Mouse (Mus musculus) liver, postnatal 0 days (tissue): Measurements from ENCODE around the gene Syde2. TPM values are rescaled to one million over a fixed set of nuclear protein-coding genes. Genes with fewer than 3 reads are reported as not detected.

Source experiments
- ATAC-seq: fragments of 200-750 bp; cut with Nextera tagmentation; 2 replicates; pipeline ENCODE4 v1.8.0; 2017; ENCODE audit warnings: mild to moderate bottlenecking, moderate library complexity
- DNase-seq: peaks from one replicate; pipeline ENCODE4 v3.0.0-alpha.2; 2016
- H3K27ac ChIP-seq: fragments of 300-500 bp; sonication (generic); 2 replicates; pipeline ENCODE4 v1.5.1; 2014; ENCODE audit warnings: antibody characterized with exemption, moderate library complexity, mild to moderate bottlenecking, low read depth
- H3K27me3 ChIP-seq: fragments of 300-500 bp; sonication (generic); 2 replicates; pipeline ENCODE4 v1.6.1; 2014; ENCODE audit warnings: low read length, control low read depth, mixed read lengths; ENCODE audit not compliant: insufficient read depth
- H3K36me3 ChIP-seq: fragments of 300-500 bp; sonication (generic); replicated peaks from 2 replicates; pipeline ENCODE4 v1.6.1; 2014; ENCODE audit warnings: mild to moderate bottlenecking, control low read depth, low read length, moderate library complexity, mixed read lengths; ENCODE audit not compliant: insufficient read depth
- H3K4me1 ChIP-seq: fragments of 300-500 bp; sonication (generic); 2 replicates; pipeline ENCODE4 v1.6.1; 2014; ENCODE audit warnings: antibody characterized with exemption, mild to moderate bottlenecking, control low read depth; ENCODE audit not compliant: insufficient read depth
- H3K4me2 ChIP-seq: fragments of 300-500 bp; sonication (generic); 2 replicates; pipeline ENCODE4 v1.6.1; 2014; ENCODE audit warnings: low read depth, mild to moderate bottlenecking, low read length, moderate library complexity, mixed read lengths
- H3K4me3 ChIP-seq: fragments of 300-500 bp; sonication (generic); 2 replicates; pipeline ENCODE4 v1.5.1; 2014; ENCODE audit warnings: low read depth, low read length
- H3K9ac ChIP-seq: fragments of 300-500 bp; sonication (generic); replicated peaks from 2 replicates; pipeline ENCODE4 v1.6.1; 2014; ENCODE audit warnings: mild to moderate bottlenecking, moderate library complexity
- H3K9me3 ChIP-seq: fragments of 300-500 bp; sonication (generic); 2 replicates; pipeline ENCODE4 v1.6.1; 2016; ENCODE audit warnings: mild to moderate bottlenecking, control low read depth, low read length, mixed read lengths
- EP300 ChIP-seq: IDR thresholded peaks from 2 replicates; pipeline ENCODE4 v1.6.1; 2016; ENCODE audit warnings: antibody characterized with exemption, low read depth, mild to moderate bottlenecking
- WGBS: fragments of 180-500 bp; shearing (Covaris S2); extraction: QIAGEN DNeasy Blood & Tissue Kit; methylation state at CpG from one replicate; pipeline ENCODE4 v1.1.7; 2014; ENCODE audit not compliant: insufficient replicate concordance; 5-methylcytosine and 5-hydroxymethylcytosine counted together
- polyA plus RNA-seq: library from polyadenylated mRNA; unstranded; fragments of >200 nt; fragmentation: Nextera tagmentation; extraction: Ambion mirVana; gene quantifications from 2 replicates; pipeline ENCODE4 v1.2.1, GENCODE M21; 2015

The Syde2 gene
- polyA plus RNA-seq, 1 experiment from 2014 or later, result 0.47 TPM

- H3K9ac ChIP-seq, result no peak overlapping the region
- no peak overlapping the region for H3K4me3 ChIP-seq
- no peak for DNase-seq
- H3K4me1 ChIP-seq, result no peaks in the 10 kb centered on the region
- no peak for ATAC-seq
- H3K36me3 ChIP-seq, result no peaks in the 10 kb centered on the region
- H3K4me2 ChIP-seq, result no peak overlapping the region
- H3K27ac ChIP-seq, result no peak overlapping the region
- TF ChIP-seq EP300, result no peak
- WGBS, result 66% methylated on average over 4 of the region's 4 CpGs
- no peaks in the 10 kb centered on the region for H3K9me3 ChIP-seq
- no peaks in the 10 kb centered on the region for H3K27me3 ChIP-seq
Observed at GRCm38 (mm10) chr3:146069276-146069675, 81.6 kb downstream of the Syde2 start.

Other genes starting within 250 kb of the Syde2 start
- 45.1 and 60.8 TPM in 2 replicates for gene Ddah1, start 229.2 kb upstream of the Syde2 start, polyA plus RNA-seq
- gene Bcl10, start 65.1 kb upstream of the Syde2 start, polyA plus RNA-seq, result 20.9 and 22.9 TPM in 2 replicates
- 10.1 and 11.8 TPM in 2 replicates for gene 2410004B18Rik, start 49.9 kb upstream of the Syde2 start, polyA plus RNA-seq
- 0.19 and 0.20 TPM in 2 replicates for gene Wdr63, start 120.3 kb downstream of the Syde2 start, polyA plus RNA-seq
- gene Mcoln3, start 129.6 kb downstream of the Syde2 start, polyA plus RNA-seq, result 0.08 TPM in 1 of 2 replicates, not detected in the other
- 4.3 and 4.5 TPM in 2 replicates for gene Mcoln2, start 162.0 kb downstream of the Syde2 start, polyA plus RNA-seq
- gene Lpar3, start 233.1 kb downstream of the Syde2 start, polyA plus RNA-seq, result not detected in 2 replicates